Mouse (Mus musculus) heart, embryonic 14.5 days (tissue): ENCODE measurements around the gene Tmem136. TPM values are rescaled to one million over a fixed set of nuclear protein-coding genes. Genes with fewer than 3 reads are reported as not detected.
A peak's percentile ranks its signal among the peaks of the same experiment; 100 is the strongest.

Source experiments
- ATAC-seq: fragments of 200-750 bp; cut with Nextera tagmentation; 2 replicates; pipeline ENCODE4 v1.8.0; 2017; ENCODE audit warnings: low read depth, moderate TSS enrichment; ENCODE audit not compliant: insufficient number of reproducible peaks, insufficient read depth, low FRiP score
- H3K27ac ChIP-seq, 2 experiments: fragments of 200-500 bp in 1 of 2; fragments of 300-500 bp in 1 of 2; sonication (generic) in 1 of 2; replicated peaks in 1 of 2; 2 replicates each; pipeline ENCODE4 v1.5.1; 2012 to 2014; ENCODE audit warnings: low read depth in 2 of 2, low read length in 2 of 2, control low read depth in 1 of 2, mild to moderate bottlenecking in 1 of 2, mixed read lengths in 1 of 2; ENCODE audit not compliant: control insufficient read depth in 1 of 2, insufficient read depth in 1 of 2
- H3K27me3 ChIP-seq: fragments of 300-500 bp; sonication (generic); 2 replicates; pipeline ENCODE4 v1.6.1; 2014; ENCODE audit warnings: mild to moderate bottlenecking, low read length, control low read depth; ENCODE audit not compliant: control insufficient read depth, insufficient read depth
- H3K36me3 ChIP-seq: fragments of 300-500 bp; sonication (generic); 2 replicates; pipeline ENCODE4 v1.6.1; 2014; ENCODE audit warnings: mild to moderate bottlenecking, control low read depth, low read length, mixed read lengths; ENCODE audit not compliant: control insufficient read depth, insufficient read depth
- H3K4me1 ChIP-seq, 2 experiments: fragments of 200-500 bp in 1 of 2; fragments of 300-500 bp in 1 of 2; sonication (generic) in 1 of 2; 2 replicates each; pipeline ENCODE4 v1.6.1; 2012 to 2014; ENCODE audit warnings: low read length in 2 of 2, control low read depth in 1 of 2, mixed read lengths in 1 of 2; ENCODE audit not compliant: control insufficient read depth in 2 of 2, insufficient read depth in 2 of 2
- H3K4me2 ChIP-seq: fragments of 300-500 bp; sonication (generic); 2 replicates; pipeline ENCODE4 v1.6.1; 2014; ENCODE audit warnings: mild to moderate bottlenecking, low read length
- H3K4me3 ChIP-seq, 2 experiments: fragments of 200-500 bp in 1 of 2; fragments of 300-500 bp in 1 of 2; sonication (generic) in 1 of 2; 2 replicates each; pipeline ENCODE4 v1.5.1; 2012 to 2014; ENCODE audit warnings: low read length in 2 of 2, mild to moderate bottlenecking in 2 of 2, control low read depth in 1 of 2, low read depth in 1 of 2, moderate library complexity in 1 of 2; ENCODE audit not compliant: control insufficient read depth in 1 of 2, insufficient read depth in 1 of 2
- H3K9ac ChIP-seq: fragments of 300-500 bp; sonication (generic); 2 replicates; pipeline ENCODE4 v1.6.1; 2014; ENCODE audit warnings: mild to moderate bottlenecking, low read length
- H3K9me3 ChIP-seq: fragments of 300-500 bp; sonication (generic); 2 replicates; pipeline ENCODE4 v1.6.1; 2016; ENCODE audit warnings: low read length, control low read depth; ENCODE audit not compliant: control insufficient read depth
- WGBS: fragments of 180-500 bp; shearing (Covaris S2); extraction: QIAGEN DNeasy Blood & Tissue Kit; methylation state at CpG from one replicate; pipeline ENCODE4 v1.1.7; 2014; 5-methylcytosine and 5-hydroxymethylcytosine counted together
- polyA plus RNA-seq: library from polyadenylated mRNA; unstranded; fragments of >200 nt; fragmentation: Nextera tagmentation; extraction: Ambion mirVana; gene quantifications from 2 replicates; pipeline ENCODE4 v1.2.1, GENCODE M21; 2014

The Tmem136 gene
- polyA plus RNA-seq, 1 experiment from 2014 or later = 15.1 TPM

GRCm38 (mm10) chr9:43094828-43095227 is 21.5 kb downstream of the Tmem136 start:
- Histone ChIP-seq H3K9ac (no peak overlapping the region), H3K4me3 (no peak overlapping the region), H3K9me3 (no peaks in the 10 kb centered on the region), H3K27me3 (no peaks in the 10 kb centered on the region), H3K36me3 (no peaks in the 10 kb centered on the region), H3K4me2 (no peak overlapping the region), H3K4me1 (peaks cover 10 to 24% of the 10 kb centered on the region in 2 experiments), H3K27ac (no peak overlapping the region)
- no peak for ATAC-seq
- WGBS = 77% methylated on average over 4 of the region's 4 CpGs

- Histone ChIP-seq H3K27me3 (no peaks in the 10 kb centered on the region), H3K36me3 (no peaks in the 10 kb centered on the region), H3K4me3 (no peak overlapping the region), H3K4me1 (peaks cover 9 to 21% of the 10 kb centered on the region in 2 experiments), H3K9me3 (no peaks in the 10 kb centered on the region), H3K4me2 (no peak overlapping the region), H3K27ac (0 out of 4 replicates have a peak overlapping the region, but pooled peaks of 1 of the 2 experiments have one; percentile 28), H3K9ac (no peak overlapping the region)
- no peak for ATAC-seq
- 59% methylated on average over 3 of the region's 3 CpGs for WGBS
Measured at GRCm38 (mm10) chr9:43093803-43094202, 22.6 kb downstream of the Tmem136 start.

GRCm38 (mm10) chr9:43085686-43086285 is 30.6 kb downstream of the Tmem136 start:
- no peak for ATAC-seq
- no peak overlapping the region for H3K9ac ChIP-seq
- H3K27me3 ChIP-seq = no peaks in the 10 kb centered on the region
- no peak overlapping the region for H3K4me3 ChIP-seq
- no peaks in the 10 kb centered on the region for H3K9me3 ChIP-seq
- peak overlapping the region; percentile 22 to 49; a peak in 2 of 4 replicates for H3K27ac ChIP-seq
- WGBS = 63% methylated on average over 1 of the region's 1 CpGs
- no peak overlapping the region for H3K4me2 ChIP-seq
- peaks cover 6 to 48% of the 10 kb centered on the region in 2 experiments for H3K4me1 ChIP-seq
- no peaks in the 10 kb centered on the region for H3K36me3 ChIP-seq

- WGBS = 52% methylated on average over 7 of the region's 7 CpGs
- H3K27me3 ChIP-seq = no peaks in the 10 kb centered on the region
- no peak overlapping the region for H3K4me2 ChIP-seq
- no peak overlapping the region; a peak in 1 of 4 replicates for H3K27ac ChIP-seq
- H3K4me1 ChIP-seq = peaks cover 6 to 55% of the 10 kb centered on the region in 2 experiments
- no peaks in the 10 kb centered on the region for H3K9me3 ChIP-seq
- no peak for ATAC-seq
- H3K9ac ChIP-seq = no peak overlapping the region
- no peak overlapping the region for H3K4me3 ChIP-seq
- no peaks in the 10 kb centered on the region for H3K36me3 ChIP-seq
Measured at GRCm38 (mm10) chr9:43084496-43085362, 31.6 kb downstream of the Tmem136 start.

- Histone ChIP-seq H3K9me3 (no peaks in the 10 kb centered on the region), H3K9ac (no peak overlapping the region), H3K4me3 (no peak overlapping the region), H3K27me3 (no peaks in the 10 kb centered on the region), H3K4me2 (no peak overlapping the region), H3K36me3 (no peaks in the 10 kb centered on the region), H3K27ac (no peak overlapping the region), H3K4me1 (peaks cover 6 to 54% of the 10 kb centered on the region in 2 experiments)
- no peak for ATAC-seq
- 63% methylated on average over 7 of the region's 7 CpGs for WGBS
Measured at GRCm38 (mm10) chr9:43083441-43084055, 32.8 kb downstream of the Tmem136 start.

GRCm38 (mm10) chr9:43078711-43079110 is 37.7 kb downstream of the Tmem136 start:
- H3K4me1 ChIP-seq = peaks cover 0 to 31% of the 10 kb centered on the region in 2 experiments; a peak in 3 of 4 replicates
- ATAC-seq = no peak
- no peak overlapping the region for H3K4me2 ChIP-seq
- no peak overlapping the region for H3K9ac ChIP-seq
- no peaks in the 10 kb centered on the region for H3K36me3 ChIP-seq
- H3K9me3 ChIP-seq = no peaks in the 10 kb centered on the region
- no peak overlapping the region for H3K4me3 ChIP-seq
- H3K27me3 ChIP-seq = no peaks in the 10 kb centered on the region
- WGBS = 88% methylated on average over 3 of the region's 3 CpGs
- H3K27ac ChIP-seq = no peak overlapping the region

- Histone ChIP-seq H3K9me3 (no peaks in the 10 kb centered on the region), H3K9ac (no peak overlapping the region), H3K27me3 (no peaks in the 10 kb centered on the region), H3K27ac (no peak overlapping the region), H3K36me3 (no peaks in the 10 kb centered on the region), H3K4me1 (peaks cover 0 to 24% of the 10 kb centered on the region in 2 experiments; a peak in 3 of 4 replicates), H3K4me2 (no peak overlapping the region), H3K4me3 (no peak overlapping the region)
- 66% methylated on average over 7 of the region's 7 CpGs for WGBS
- no peak for ATAC-seq
Measured at GRCm38 (mm10) chr9:43076163-43076562, 40.2 kb downstream of the Tmem136 start.
